Mouse (Mus musculus) urinary bladder, adult 2 months (tissue): Measurements from ENCODE around the gene Armc12. TPM values are rescaled to one million over a fixed set of nuclear protein-coding genes. Genes with fewer than 3 reads are reported as not detected.

Experiments
- DNase-seq: peaks from one replicate; pipeline ENCODE4 v3.0.0; 2022; ENCODE audit warnings: low spot score
- polyA plus RNA-seq: library from polyadenylated mRNA; depleted of rRNA; stranded (reverse); fragments of >200 nt; gene quantifications from 2 replicates; pipeline ENCODE4 v1.2.3, GENCODE M21; 2012; rRNA removed

The Armc12 gene
- polyA plus RNA-seq, result not detected in 2 replicates

GRCm38 (mm10) chr17:28530506-28530905, at the start of gene Armc12:
TSS of gene Armc12 (plus strand) at chr17:28530806.
- DNase-seq, result no peak

- DNase-seq, result no peak
Measured at GRCm38 (mm10) chr17:28484704-28485445, 45.7 kb upstream of the Armc12 start.

DNA sequence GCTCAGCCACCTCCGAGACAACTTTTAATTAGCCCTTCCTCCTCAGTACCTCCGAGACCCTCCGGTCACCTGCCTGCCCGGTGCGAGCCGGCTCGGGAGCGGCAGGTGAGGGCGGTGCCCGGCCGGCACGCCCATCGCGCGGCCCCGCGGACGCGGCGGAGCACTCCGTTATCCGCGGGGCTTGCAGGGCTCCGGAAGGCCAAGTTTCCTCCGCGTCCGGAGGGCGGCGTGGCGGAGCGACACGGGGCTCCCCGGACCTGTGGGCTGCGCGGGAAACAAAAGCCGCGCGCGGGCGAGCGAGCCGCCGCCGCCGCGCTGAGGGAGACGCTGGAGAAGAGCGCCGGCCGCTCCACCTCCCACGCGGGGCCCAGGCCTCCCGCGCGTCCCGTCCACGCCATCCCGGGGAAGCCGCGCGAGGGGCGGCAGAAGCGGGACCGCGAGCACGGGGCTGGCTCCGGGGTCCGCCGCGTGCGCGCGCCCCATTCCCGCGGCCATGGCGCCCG, 45.1 kb upstream of the Armc12 start:
- peak; percentile 46 for DNase-seq

- DNase-seq, result peak; percentile 99
Measured at GRCm38 (mm10) chr17:28485977-28486400, 44.6 kb upstream of the Armc12 start.

GRCm38 (mm10) chr17:28486720-28487119, 43.9 kb upstream of the Armc12 start:
- DNase-seq, result no peak

DNA sequence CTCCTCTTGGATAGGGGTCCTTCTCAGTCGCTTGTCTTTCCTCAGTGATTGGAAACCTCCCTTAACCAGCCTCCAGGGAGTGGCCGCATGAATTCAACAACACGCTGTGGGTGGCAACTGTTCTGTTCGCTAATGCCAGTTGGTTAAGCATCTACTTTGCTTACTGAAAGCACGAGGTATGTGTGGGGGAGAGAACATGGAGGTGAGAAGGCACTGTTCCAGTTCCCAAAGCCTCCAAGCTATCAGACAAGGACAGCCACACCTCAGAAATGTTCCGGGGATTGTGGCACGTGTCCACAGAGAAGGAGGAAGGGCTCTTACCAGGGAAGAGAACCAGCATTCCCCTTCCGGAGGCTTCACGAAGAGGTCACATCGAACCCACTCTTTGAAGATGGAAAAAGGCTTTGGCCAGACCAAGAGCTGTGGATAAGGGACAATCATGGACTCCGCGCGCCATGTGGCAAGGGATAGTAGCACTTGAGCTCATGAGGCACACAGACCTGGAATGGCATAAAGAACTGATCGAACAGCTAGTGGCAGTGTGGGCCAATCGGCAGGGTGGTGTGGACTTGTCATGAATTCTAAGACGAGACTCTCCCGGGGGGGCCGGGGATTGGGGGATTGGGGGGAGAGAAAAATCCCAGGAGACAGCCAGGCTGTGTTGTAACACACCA, 42.9 kb upstream of the Armc12 start:
- DNase-seq, result no peak

- DNase-seq, result no peak
Measured at GRCm38 (mm10) chr17:28488258-28489013, 42.2 kb upstream of the Armc12 start.

DNA sequence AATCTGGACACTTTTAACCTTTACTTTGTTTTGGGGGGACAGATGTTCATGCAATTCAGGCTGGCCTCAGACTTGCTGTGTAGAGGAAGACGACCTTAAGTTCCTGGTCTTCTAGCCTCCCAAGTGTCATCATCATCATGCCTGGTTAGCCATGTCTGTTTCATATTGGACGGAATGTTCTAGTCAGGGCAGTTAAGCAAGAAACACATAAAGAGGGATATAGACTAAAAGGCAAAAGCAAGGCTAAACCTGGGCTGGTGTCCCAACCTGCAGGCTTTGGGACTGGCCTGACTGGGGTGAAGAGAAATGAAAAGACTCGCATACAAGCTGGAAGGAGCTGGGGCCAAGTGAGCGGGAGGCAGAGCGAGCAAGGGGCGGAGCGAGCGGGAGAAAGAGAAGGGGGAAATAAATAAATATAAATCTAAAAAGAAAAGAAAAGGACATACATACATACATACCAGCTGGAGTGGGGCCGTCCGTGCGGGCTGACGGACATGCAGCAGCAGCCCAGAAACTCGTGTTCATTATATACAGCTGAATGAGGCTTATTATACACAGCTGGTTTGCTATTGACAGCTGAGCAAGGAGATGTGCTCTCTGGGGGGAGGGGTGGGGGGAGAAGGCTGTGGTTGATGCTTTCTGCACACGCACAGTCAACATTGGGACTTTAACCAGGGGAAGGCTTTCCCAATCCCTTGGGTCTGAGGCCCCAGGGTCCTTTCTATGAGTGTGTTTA, 39.4 kb upstream of the Armc12 start:
- DNase-seq, result no peak

GRCm38 (mm10) chr17:28495832-28496231, 34.8 kb upstream of the Armc12 start:
- DNase-seq, result no peak

DNA sequence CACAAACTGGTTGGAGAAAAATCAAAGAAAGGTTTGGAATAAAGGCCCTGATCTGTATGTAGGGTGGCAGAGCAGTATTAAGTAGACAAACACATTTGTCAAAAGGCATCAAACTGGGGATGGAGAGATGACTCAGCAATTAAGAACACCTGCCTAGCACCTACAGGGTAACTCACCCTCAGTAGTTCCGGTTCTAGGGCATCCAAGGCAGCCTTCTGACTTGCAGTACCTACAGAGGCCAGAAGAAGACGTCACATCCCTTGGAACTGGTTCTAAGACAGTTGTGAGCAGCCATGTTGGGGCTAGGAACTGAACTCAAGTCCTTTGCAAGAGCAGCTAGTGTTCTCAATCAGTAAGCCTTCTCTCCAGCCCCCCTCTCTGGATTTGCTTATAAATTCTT, 31.4 kb upstream of the Armc12 start:
- DNase-seq, result no peak

DNA sequence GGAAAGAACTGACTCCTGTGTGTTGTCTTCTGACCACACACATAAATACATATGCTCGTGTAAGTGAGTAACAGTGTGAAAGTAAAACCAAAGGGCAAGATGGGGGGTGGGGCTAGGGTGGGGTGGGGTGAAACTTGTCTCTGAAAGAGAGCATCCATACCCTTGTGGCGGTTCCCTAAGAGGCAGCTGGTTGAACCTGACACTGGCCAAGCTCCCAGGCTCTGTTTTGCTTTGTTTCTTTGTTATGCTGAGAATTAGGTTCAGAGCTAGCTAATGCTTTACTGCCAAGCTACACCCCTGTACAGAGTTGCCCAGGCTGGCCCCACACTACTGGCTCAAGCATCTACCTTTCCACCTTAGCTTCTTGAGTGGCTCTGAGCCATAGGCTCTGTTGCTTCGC, 30.1 kb upstream of the Armc12 start:
- no peak for DNase-seq

- DNase-seq, result no peak
Measured at GRCm38 (mm10) chr17:28502196-28502821, 28.3 kb upstream of the Armc12 start.

GRCm38 (mm10) chr17:28504182-28504581, 26.4 kb upstream of the Armc12 start:
- no peak for DNase-seq

GRCm38 (mm10) chr17:28505591-28505990, 25.0 kb upstream of the Armc12 start:
- DNase-seq, result no peak

GRCm38 (mm10) chr17:28506895-28507294, 23.7 kb upstream of the Armc12 start:
- no peak for DNase-seq

DNA sequence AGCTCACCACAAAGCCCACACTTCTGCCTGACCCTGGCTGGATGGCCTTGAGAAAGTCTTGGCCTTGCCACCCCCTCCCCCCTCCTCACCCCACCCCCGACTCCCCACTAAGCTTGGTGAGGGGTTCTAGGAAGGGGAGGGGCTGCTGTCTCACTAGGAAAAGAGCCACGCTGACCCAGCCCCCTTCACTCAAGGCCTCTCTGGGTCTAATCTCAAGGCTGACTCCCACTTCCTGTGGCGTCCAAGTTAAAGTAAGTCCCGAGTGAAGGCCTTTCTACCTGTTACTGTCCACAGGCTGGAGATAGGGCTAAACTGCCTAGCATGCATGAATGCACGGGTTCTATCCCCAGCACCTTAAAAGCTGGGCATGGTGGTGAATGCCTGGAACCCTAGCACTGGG, 23.1 kb upstream of the Armc12 start:
- DNase-seq, result no peak

DNA sequence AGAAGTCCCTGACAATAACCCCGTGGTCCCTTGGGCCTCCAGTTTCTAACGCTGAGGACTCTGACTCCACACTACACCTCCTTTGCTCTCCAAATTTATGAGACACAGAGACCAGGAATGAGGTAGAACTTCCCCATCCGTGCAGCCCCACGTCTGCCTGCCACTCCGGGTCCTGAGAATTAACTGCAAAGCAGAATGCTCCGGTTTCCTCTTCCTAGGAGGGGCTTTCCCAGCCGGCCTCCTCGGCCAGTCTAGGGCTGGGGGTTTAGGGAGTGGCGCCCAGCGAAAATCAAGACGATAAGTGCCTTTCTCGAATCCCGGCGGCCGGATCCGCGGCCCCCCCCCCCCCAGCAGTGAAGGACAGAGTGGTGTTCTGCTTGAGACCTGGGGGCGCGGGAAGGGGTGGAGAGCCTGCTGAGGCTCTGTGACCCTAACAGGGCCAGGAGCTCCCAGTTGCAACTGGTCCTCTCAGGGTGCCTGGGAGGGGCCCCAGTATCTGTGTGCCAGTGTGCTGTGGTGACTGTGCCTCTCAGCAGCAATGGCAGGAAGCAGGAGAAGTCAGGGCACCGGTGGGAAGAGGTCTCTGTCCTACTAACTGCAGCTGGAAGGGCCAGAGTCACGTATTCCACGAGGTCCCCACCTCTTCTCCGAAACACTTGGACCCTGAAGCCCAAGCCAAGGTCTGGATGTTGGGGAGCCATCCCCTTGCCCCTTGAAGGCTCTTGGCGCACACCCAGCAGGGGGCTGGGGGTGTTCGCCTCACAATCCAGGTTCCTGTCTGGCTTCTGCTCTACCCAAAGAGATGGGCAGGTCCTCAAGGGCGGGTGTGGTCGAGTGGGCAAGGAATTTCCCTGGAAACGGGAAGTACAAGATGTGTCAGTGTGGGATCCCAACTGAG, 19.9 kb upstream of the Armc12 start:
- DNase-seq, result no peak

DNA sequence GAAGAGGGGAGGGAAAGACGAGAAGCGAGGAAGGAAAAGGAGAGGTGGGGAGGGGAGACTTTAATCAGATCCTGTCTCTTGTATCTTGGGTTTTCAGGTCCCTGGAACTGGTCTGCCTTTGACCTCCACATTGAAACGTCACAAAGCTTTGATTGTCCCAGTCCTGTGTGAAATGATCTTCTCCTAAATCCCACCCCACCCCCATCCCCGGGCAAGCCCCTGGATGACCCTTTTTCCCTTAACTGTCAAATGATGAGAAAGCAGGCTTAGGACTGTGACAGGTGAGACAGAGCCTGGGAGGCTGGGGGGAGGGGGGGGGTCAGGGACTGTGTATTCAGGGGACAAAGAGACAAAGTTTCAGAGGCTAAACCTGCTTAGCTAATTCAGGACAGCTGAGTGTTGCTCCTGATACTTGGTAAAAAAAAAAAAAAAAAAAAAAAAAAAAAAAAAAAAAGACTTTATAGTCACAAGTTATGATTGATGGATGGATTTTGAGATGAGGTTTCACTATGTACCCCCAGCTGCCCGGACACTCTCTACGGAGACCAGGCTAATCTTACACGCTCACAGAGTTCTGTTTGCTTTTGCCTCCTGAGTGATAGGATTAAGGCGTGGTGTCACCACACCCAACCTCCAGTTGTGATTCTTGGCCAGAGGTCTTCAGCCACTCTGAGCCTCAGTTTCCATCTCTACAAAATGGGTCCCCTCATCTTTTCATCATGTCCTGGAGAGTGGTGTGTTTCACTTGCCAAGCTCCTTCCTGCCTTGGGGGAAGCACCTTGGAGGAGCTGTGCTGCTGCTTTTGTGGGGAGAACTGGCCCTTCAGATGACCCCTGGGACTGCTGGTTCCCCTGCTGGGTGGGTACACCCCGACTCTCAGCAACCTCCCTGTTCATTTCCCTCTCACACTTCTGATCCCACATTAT, 18.7 kb upstream of the Armc12 start:
- no peak for DNase-seq

DNA sequence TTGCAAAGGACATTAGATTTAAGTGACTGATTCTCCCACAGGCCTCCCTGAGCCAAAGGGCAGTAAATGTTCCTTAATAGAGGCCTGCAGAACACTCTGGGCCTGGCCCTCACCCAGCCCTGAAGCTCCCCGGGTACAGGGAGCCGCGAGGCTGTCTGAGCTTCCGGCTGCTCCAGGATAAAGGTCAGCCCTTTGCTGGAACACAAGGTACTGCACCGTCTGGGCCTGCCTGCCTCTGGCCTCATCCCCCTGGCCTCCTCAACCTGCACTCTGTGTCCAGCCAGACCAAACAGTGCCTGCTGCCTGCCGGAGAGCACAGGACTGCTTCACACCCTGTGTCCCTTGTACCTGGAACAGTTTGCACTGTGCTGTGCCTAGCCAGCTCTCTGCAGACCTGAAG, 17.9 kb upstream of the Armc12 start:
- peak; percentile 49 for DNase-seq
